Mouse (Mus musculus): Measurements from ENCODE around the gene Vwa5b2. TPM values are rescaled to one million over a fixed set of nuclear protein-coding genes. Genes with fewer than 3 reads are reported as not detected.
A peak's percentile ranks its signal among the peaks of the same experiment; 100 is the strongest.

The Vwa5b2 gene
- polyA plus RNA-seq, 1 experiment from 2014 or later, result 7.3 TPM

DNA sequence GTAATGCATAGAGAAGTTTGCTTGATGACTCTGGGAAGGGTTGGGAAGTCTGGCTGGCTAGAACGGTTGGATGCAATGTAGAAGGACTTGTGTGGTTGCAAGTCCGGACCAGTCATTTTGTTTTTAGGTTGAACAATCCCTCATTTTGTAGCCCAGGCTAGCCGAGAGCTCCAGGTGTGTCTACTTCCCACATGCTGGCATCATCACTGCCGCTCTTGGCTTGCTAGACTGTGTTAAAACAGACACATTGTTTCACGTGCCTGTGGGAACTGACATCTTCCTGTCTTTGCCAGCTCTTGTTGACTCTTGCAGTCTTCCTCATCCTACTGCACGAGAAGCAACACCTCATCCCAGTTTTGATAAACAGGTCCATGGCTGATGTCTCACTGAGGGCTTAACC is 34.3 kb upstream of the Vwa5b2 start:
- Histone ChIP-seq H3K9me3 (ENCODE audit: control insufficient read depth, low read length) (no peaks in the 10 kb centered on the region), H3K4me3 (replicated peaks; ENCODE audit: low read length) (no peak overlapping the region), H3K27me3 (replicated peaks; ENCODE audit: control insufficient read depth, insufficient read depth, low read length) (no peaks in the 10 kb centered on the region), H3K9ac (replicated peaks; ENCODE audit: low read depth, low read length) (no peak overlapping the region), H3K27ac (ENCODE audit: low read length) (no peak overlapping the region), H3K4me2 (ENCODE audit: low read length) (no peak overlapping the region), H3K36me3 (ENCODE audit: control insufficient read depth, insufficient read depth) (peaks cover 45% of the 10 kb centered on the region), H3K4me1 (replicated peaks; ENCODE audit: control insufficient read depth, insufficient read depth, low read length) (no peaks in the 10 kb centered on the region)
- 91% methylated on average over 6 of the region's 6 CpGs for WGBS
- ATAC-seq, result no peak

DNA sequence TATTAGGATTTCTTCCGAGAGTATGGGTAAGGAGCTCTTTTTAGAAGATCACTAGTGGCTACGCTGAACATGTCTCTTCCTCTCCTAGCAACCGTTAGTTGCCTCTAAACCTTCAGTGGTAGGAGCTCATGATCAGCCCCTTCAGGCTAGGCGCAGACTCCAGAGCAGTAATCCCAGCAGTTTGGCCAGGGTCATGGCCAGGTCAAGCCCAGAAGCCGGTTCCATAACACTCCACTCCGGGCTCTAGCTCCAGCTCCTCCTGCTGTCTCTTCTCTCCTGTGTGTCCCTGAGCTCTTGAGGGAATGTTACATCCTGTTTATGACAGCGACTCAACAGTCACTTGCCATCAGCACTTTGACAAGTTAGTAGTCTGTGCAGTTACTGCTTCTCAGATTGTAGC is 31.9 kb upstream of the Vwa5b2 start:
- Histone ChIP-seq H3K9me3 (ENCODE audit: control insufficient read depth, low read length) (no peaks in the 10 kb centered on the region), H3K4me3 (replicated peaks; ENCODE audit: low read length) (no peak overlapping the region), H3K27me3 (replicated peaks; ENCODE audit: control insufficient read depth, insufficient read depth, low read length) (no peaks in the 10 kb centered on the region), H3K27ac (ENCODE audit: low read length) (no peak overlapping the region), H3K9ac (replicated peaks; ENCODE audit: low read depth, low read length) (no peak overlapping the region), H3K4me2 (ENCODE audit: low read length) (no peak overlapping the region), H3K36me3 (ENCODE audit: control insufficient read depth, insufficient read depth) (peaks cover 52% of the 10 kb centered on the region), H3K4me1 (replicated peaks; ENCODE audit: control insufficient read depth, insufficient read depth, low read length) (no peaks in the 10 kb centered on the region)
- 89% methylated on average over 7 of the region's 7 CpGs for WGBS
- ATAC-seq, result no peak

DNA sequence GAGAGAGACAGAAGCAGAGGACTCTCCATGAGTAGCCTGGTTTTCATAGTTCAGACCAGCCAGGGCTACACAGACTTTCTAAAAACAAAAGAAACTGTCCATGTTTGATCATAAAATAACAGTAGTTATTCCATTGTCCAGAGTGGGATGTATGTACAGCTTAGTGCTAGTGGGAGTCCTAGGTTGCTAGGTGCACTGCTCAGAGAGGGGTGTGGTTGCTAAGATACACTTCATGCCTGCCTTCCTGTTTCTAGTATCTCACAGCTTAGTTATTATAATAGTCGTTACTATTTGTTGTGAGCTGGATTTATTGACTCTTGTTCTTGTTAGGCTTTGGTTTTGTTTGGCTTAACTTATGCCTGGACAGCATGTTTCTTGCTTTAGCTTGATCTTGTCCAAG is 24.2 kb upstream of the Vwa5b2 start:
- Histone ChIP-seq H3K4me3 (replicated peaks; ENCODE audit: low read length) (no peak overlapping the region), H3K27me3 (replicated peaks; ENCODE audit: control insufficient read depth, insufficient read depth, low read length) (no peaks in the 10 kb centered on the region), H3K27ac (ENCODE audit: low read length) (no peak overlapping the region), H3K4me2 (ENCODE audit: low read length) (no peak overlapping the region), H3K4me1 (replicated peaks; ENCODE audit: control insufficient read depth, insufficient read depth, low read length) (no peaks in the 10 kb centered on the region), H3K36me3 (ENCODE audit: control insufficient read depth, insufficient read depth) (peaks cover 25% of the 10 kb centered on the region), H3K9ac (replicated peaks; ENCODE audit: low read depth, low read length) (no peak overlapping the region), H3K9me3 (ENCODE audit: control insufficient read depth, low read length) (no peaks in the 10 kb centered on the region)
- 0 out of 2 replicates have a peak, but pooled peaks have one; percentile 31 for ATAC-seq
- WGBS, result 65% methylated on average over 1 of the region's 1 CpGs

DNA sequence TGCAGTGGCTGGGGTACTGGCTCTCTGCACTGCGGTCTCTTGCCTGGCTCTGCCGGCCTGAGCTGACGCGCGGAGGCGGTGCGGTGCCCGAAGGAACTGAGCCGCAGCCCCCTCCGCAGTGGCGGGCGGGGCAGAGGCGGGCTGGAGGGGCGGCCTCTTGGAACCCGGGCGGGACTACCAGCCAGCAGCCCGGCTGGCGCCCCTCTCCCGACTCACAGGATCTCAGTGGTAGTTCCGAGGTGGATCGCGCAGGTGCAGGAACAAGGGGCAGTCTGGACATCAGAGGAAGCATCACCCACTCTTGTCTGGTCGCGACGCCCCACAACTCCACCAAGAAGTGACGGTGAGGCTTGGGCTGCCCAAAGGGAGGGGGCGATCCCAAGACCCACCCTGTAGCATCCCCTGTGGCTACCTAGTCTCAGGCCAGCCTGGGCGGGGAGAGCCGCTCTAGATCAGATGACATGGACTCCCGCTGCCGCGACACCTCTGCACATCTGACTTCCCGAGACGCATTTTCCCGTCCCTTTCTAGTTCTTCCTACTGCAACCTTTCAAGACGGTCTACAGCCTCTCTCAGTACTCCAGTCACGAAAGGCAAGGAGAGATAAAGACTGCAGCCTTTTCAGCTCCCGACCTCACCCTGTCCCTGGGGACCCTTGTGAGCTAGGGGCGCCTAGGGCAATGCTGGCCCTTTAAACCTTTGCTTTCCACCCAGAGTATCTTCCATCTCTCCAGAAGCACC is 838 bp downstream of the Vwa5b2 start:
- ATAC-seq, result peak; percentile 86
- Histone ChIP-seq H3K9ac (replicated peaks; ENCODE audit: low read depth, low read length) (peak overlapping the region; percentile 64), H3K4me3 (replicated peaks; ENCODE audit: low read length) (peak overlapping the region; percentile 62), H3K27me3 (replicated peaks; ENCODE audit: control insufficient read depth, insufficient read depth, low read length) (peaks cover 30% of the 10 kb centered on the region), H3K27ac (ENCODE audit: low read length) (no peak overlapping the region), H3K36me3 (ENCODE audit: control insufficient read depth, insufficient read depth) (no peaks in the 10 kb centered on the region), H3K9me3 (ENCODE audit: control insufficient read depth, low read length) (no peaks in the 10 kb centered on the region), H3K4me1 (replicated peaks; ENCODE audit: control insufficient read depth, insufficient read depth, low read length) (peaks cover 24% of the 10 kb centered on the region), H3K4me2 (ENCODE audit: low read length) (peak overlapping the region; percentile 71)
- WGBS, result under 1% methylated on average over 38 of the region's 39 CpGs

DNA sequence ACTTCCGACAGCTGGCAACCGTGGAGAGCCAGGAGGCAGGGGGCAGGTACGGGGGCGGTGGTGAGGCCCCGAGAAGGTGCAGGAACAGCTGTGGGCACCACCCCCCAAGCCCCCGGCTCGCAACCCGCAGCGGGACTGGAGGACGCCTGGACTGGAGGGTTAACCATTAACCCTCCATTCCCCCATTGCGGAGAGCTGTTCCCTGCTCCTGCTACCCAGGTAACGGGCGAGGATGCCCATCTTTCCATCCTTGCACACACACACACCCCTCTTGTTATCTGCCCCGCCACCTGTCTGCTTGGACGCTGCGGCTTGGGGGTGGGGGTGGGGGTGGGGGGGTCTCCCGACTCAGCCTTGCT is 1.4 kb downstream of the Vwa5b2 start:
- peak overlapping the region; percentile 64; the same call in 1 of the 2 replicates for H3K9ac ChIP-seq (replicated peaks; ENCODE audit: low read depth, low read length)
- peaks cover 30% of the 10 kb centered on the region for H3K27me3 ChIP-seq (replicated peaks; ENCODE audit: control insufficient read depth, insufficient read depth, low read length)
- ATAC-seq, result 0 out of 2 replicates have a peak, but pooled peaks have one; percentile 3
- under 1% methylated on average over 17 of the region's 17 CpGs for WGBS
- H3K4me3 ChIP-seq (replicated peaks; ENCODE audit: low read length), result peak overlapping the region; percentile 62
- H3K4me1 ChIP-seq (replicated peaks; ENCODE audit: control insufficient read depth, insufficient read depth, low read length), result peaks cover 24% of the 10 kb centered on the region
- H3K36me3 ChIP-seq (ENCODE audit: control insufficient read depth, insufficient read depth), result no peaks in the 10 kb centered on the region
- no peaks in the 10 kb centered on the region for H3K9me3 ChIP-seq (ENCODE audit: control insufficient read depth, low read length)
- no peak overlapping the region for H3K27ac ChIP-seq (ENCODE audit: low read length)
- H3K4me2 ChIP-seq (ENCODE audit: low read length), result peak overlapping the region; percentile 71

DNA sequence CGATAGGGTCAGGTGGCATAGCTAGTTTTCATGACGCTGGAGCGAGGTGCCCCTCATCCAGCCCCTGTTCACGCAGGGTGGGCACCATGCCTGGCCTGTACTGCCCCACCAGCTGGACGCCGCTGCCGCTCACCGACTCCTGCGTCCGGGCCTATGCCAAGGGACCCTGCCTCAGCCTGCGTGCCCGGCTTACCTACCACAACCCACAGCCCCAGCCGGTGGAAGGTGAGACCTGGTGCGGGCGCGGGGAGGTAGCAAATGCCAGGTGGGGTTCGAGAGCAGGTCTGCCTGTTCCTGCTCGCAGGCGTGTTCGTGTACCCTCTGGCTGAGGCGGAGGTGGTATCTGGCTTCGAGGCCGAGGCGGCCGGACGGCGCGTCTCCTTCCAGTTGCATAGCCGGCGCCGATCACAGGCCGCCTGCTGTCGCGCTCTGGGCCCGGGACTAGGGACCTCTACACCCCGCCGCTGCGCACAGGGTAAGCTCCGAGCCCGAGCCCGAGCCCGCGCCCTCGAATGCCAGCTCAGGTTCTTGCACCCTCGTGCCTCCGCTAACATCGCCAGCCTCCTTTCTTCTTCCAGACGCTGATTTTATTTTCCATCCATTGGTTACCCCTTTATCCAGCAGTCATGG is 1.9 kb downstream of the Vwa5b2 start:
- Histone ChIP-seq H3K4me3 (replicated peaks; ENCODE audit: low read length) (peak overlapping the region; percentile 3), H3K27ac (ENCODE audit: low read length) (no peak overlapping the region), H3K4me2 (ENCODE audit: low read length) (peak overlapping the region; percentile 22), H3K4me1 (replicated peaks; ENCODE audit: control insufficient read depth, insufficient read depth, low read length) (peaks cover 24% of the 10 kb centered on the region), H3K9ac (replicated peaks; ENCODE audit: low read depth, low read length) (no peak overlapping the region), H3K36me3 (ENCODE audit: control insufficient read depth, insufficient read depth) (no peaks in the 10 kb centered on the region), H3K9me3 (ENCODE audit: control insufficient read depth, low read length) (no peaks in the 10 kb centered on the region), H3K27me3 (replicated peaks; ENCODE audit: control insufficient read depth, insufficient read depth, low read length) (peaks cover 30% of the 10 kb centered on the region)
- WGBS, result 4% methylated on average over 48 of the region's 48 CpGs
- no peak for ATAC-seq

DNA sequence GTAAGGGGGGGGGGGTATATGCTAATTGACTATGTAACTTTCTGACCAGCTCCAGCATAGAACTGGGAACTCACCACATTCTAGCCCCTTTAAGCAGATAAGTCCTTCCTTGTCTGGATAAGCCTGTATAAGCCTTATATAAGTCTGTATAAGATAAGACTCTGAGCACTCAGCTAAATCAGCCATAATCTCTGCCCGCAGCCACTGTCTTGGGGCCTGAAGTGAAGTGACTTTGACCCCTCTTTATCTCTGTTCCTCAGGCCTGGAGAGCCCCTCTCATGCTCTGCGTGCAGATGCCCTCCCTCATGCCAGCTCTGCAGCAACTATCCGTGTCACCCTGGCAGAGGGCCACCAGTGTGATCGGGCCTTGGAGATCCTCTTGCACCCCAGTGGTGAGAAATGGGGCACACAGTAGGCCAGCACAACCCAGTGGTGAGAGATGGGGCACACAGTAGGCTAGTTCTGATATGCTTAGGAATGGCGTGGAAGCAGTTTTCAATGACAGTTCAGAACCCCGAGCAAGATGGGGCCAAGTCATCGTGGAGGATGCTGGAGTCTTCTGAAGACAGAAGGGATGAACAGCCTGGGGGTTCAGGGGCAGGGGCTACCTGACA is 5.9 kb downstream of the Vwa5b2 start:
- no peak overlapping the region for H3K4me3 ChIP-seq (replicated peaks; ENCODE audit: low read length)
- H3K4me1 ChIP-seq (replicated peaks; ENCODE audit: control insufficient read depth, insufficient read depth, low read length), result peaks cover 12% of the 10 kb centered on the region
- no peaks in the 10 kb centered on the region for H3K9me3 ChIP-seq (ENCODE audit: control insufficient read depth, low read length)
- H3K36me3 ChIP-seq (ENCODE audit: control insufficient read depth, insufficient read depth), result no peaks in the 10 kb centered on the region
- H3K27ac ChIP-seq (ENCODE audit: low read length), result no peak overlapping the region
- H3K9ac ChIP-seq (replicated peaks; ENCODE audit: low read depth, low read length), result no peak overlapping the region
- 85% methylated on average over 7 of the region's 7 CpGs for WGBS
- peaks cover 22% of the 10 kb centered on the region for H3K27me3 ChIP-seq (replicated peaks; ENCODE audit: control insufficient read depth, insufficient read depth, low read length)
- no peak overlapping the region for H3K4me2 ChIP-seq (ENCODE audit: low read length)
- ATAC-seq, result no peak

DNA sequence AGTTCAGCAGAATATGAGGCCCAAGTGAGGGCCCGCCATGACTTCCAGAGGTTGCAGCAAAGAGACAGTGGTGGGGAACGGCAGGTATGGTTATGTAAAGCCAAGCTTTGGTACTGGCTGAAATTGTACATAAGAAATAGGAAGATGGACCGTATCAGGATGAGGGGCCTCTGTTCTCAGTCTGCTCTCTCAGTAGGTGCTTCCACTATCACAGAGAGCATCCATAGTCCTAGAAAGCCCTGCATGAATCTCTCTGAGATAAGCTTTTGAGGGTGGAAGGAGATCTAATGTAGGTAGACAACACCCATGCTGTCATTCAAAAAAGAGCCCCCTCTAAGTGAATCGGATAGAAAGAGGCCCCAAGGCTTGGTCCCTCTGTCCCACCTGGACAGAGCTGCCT is 6.5 kb downstream of the Vwa5b2 start:
- Histone ChIP-seq H3K27ac (ENCODE audit: low read length) (no peak overlapping the region), H3K9ac (replicated peaks; ENCODE audit: low read depth, low read length) (no peak overlapping the region), H3K9me3 (ENCODE audit: control insufficient read depth, low read length) (no peaks in the 10 kb centered on the region), H3K4me3 (replicated peaks; ENCODE audit: low read length) (no peak overlapping the region), H3K4me1 (replicated peaks; ENCODE audit: control insufficient read depth, insufficient read depth, low read length) (peaks cover 7% of the 10 kb centered on the region), H3K4me2 (ENCODE audit: low read length) (no peak overlapping the region), H3K27me3 (replicated peaks; ENCODE audit: control insufficient read depth, insufficient read depth, low read length) (peaks cover 17% of the 10 kb centered on the region), H3K36me3 (ENCODE audit: control insufficient read depth, insufficient read depth) (no peaks in the 10 kb centered on the region)
- no peak for ATAC-seq
- WGBS, result 91% methylated on average over 4 of the region's 4 CpGs

DNA sequence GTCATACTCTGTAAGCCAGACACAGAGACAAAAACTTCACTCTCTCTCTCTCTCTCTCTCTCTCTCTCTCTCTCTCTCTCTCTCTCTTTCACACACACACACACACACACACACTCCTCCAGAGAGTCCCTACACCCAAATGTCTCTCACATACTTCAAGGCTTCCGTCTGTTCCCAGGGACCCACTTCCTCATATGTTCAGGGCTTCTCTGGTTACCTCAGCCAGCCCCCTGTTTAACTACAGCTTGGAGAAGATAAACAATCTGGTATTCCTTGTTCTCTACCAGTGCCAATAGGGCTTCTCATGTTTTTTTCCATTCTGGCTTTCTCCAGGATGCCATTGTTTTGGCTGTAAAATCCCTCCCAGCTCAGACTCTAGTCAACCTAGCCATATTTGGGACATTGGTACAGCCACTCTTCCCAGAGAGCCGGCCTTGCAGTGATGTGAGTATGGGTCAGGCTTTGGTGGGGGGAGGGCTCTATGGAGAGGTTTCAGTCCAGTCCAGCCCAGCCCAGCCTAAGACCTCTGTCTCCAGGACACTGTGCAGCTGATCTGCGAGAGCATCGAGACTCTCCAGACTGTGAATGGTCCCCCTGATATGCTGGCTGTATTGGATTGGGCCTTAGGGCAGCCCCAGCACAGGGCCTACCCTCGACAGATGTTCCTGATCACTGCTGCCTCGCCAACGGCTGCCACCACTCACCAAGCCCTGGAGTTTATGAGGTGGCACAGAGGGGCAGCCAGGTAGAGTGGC is 7.6 kb downstream of the Vwa5b2 start:
- WGBS, result 75% methylated on average over 7 of the region's 7 CpGs
- H3K4me2 ChIP-seq (ENCODE audit: low read length), result no peak overlapping the region

More for the DNA sequence above, 7.6 kb downstream of the Vwa5b2 start:
- no peaks in the 10 kb centered on the region for H3K36me3 ChIP-seq (ENCODE audit: control insufficient read depth, insufficient read depth)
- H3K9ac ChIP-seq (replicated peaks; ENCODE audit: low read depth, low read length), result no peak overlapping the region
- no peaks in the 10 kb centered on the region for H3K9me3 ChIP-seq (ENCODE audit: control insufficient read depth, low read length)
- peaks cover 8% of the 10 kb centered on the region for H3K27me3 ChIP-seq (replicated peaks; ENCODE audit: control insufficient read depth, insufficient read depth, low read length)
- no peak overlapping the region for H3K4me3 ChIP-seq (replicated peaks; ENCODE audit: low read length)
- H3K4me1 ChIP-seq (replicated peaks; ENCODE audit: control insufficient read depth, insufficient read depth, low read length), result no peaks in the 10 kb centered on the region
- no peak for ATAC-seq
- no peak overlapping the region for H3K27ac ChIP-seq (ENCODE audit: low read length)

Measured in forebrain, embryonic 16.5 days (tissue).